Mouse (Mus musculus) gastrocnemius, adult 18-20 months (tissue): ENCODE measurements around the gene Vegfb. TPM values are rescaled to one million over a fixed set of nuclear protein-coding genes. Genes with fewer than 3 reads are reported as not detected.
"Not testable (repeated sequence)": the region's sequence is repeated elsewhere in the genome, so short reads cannot be mapped to it uniquely, and the experiment has no call there.

Experiments used
- DNase-seq: peaks from one replicate; pipeline ENCODE4 v3.0.0; 2021; ENCODE audit warnings: low spot score
- total RNA-seq, 2 experiments: library from RNA; stranded (reverse); gene quantifications; 2 replicates each; pipeline ENCODE4 v1.2.3; 2021

The Vegfb gene
- total RNA-seq, 2 experiments from 2014 or later = 181 to 206 TPM

GRCm38 (mm10) chr19:6993011-6993770 lies 5.7 kb upstream of the Vegfb start:
- DNase-seq = no peak

GRCm38 (mm10) chr19:6992011-6992858 lies 4.8 kb upstream of the Vegfb start, which contains the start of gene Dnajc4:
Gene Dnajc4, minus strand, starts transcription at chr19:6992572.
- peak; percentile 97 for DNase-seq

GRCm38 (mm10) chr19:6991166-6991565 lies 3.7 kb upstream of the Vegfb start:
- DNase-seq = not testable (repeated sequence)

- no peak for DNase-seq
Measured at GRCm38 (mm10) chr19:6990712-6991111, 3.3 kb upstream of the Vegfb start.

GRCm38 (mm10) chr19:6989251-6989650 lies 1.8 kb upstream of the Vegfb start:
- no peak for DNase-seq

GRCm38 (mm10) chr19:6987904-6988285 lies 444 bp upstream of the Vegfb start:
- DNase-seq = no peak

GRCm38 (mm10) chr19:6985951-6986708 lies 1.3 kb downstream of the Vegfb start:
- no peak for DNase-seq

- DNase-seq = no peak
Measured at GRCm38 (mm10) chr19:6985300-6985699, 2.2 kb downstream of the Vegfb start.

- DNase-seq = no peak
Measured at GRCm38 (mm10) chr19:6983621-6984020, 3.8 kb downstream of the Vegfb start.

GRCm38 (mm10) chr19:6981465-6981864 lies 6.0 kb downstream of the Vegfb start:
- DNase-seq = no peak

GRCm38 (mm10) chr19:6980381-6981093 lies 6.9 kb downstream of the Vegfb start, which contains the start of gene Fkbp2:
Gene Fkbp2, minus strand, starts transcription at chr19:6980501.
- DNase-seq = peak; percentile 99

- DNase-seq = peak; percentile 100
Measured at GRCm38 (mm10) chr19:6979486-6980380, 7.7 kb downstream of the Vegfb start.

- DNase-seq = no peak
Measured at GRCm38 (mm10) chr19:6979001-6979479, 8.4 kb downstream of the Vegfb start.

- no peak for DNase-seq
Measured at GRCm38 (mm10) chr19:6978639-6978974, 8.8 kb downstream of the Vegfb start.

- DNase-seq = no peak
Measured at GRCm38 (mm10) chr19:6977759-6978638, 9.5 kb downstream of the Vegfb start.

- DNase-seq = peak; percentile 89
Measured at GRCm38 (mm10) chr19:6975537-6976521, 11.6 kb downstream of the Vegfb start, which contains the start of gene Plcb3. Gene Plcb3, minus strand, starts transcription at chr19:6976470.
